Mouse (Mus musculus) layer of hippocampus, adult 8-10 months (tissue): ENCODE measurements around the gene 4930544D05Rik. TPM values are rescaled to one million over a fixed set of nuclear protein-coding genes. Genes with fewer than 3 reads are reported as not detected.
A peak's percentile ranks its signal among the peaks of the same experiment; 100 is the strongest.

Source experiments
- DNase-seq, 2 experiments: peaks; one replicate each; pipeline ENCODE4 v3.0.0; 2022; ENCODE audit warnings: low spot score in 2 of 2
- total RNA-seq, 4 experiments: library from RNA; stranded (reverse); gene quantifications; 2 replicates each; pipeline ENCODE4 v1.2.4; 2022

The 4930544D05Rik gene
- total RNA-seq, 4 experiments from 2014 or later: 0.54 to 1.1 (median 0.87) TPM; not detected in 1

DNA sequence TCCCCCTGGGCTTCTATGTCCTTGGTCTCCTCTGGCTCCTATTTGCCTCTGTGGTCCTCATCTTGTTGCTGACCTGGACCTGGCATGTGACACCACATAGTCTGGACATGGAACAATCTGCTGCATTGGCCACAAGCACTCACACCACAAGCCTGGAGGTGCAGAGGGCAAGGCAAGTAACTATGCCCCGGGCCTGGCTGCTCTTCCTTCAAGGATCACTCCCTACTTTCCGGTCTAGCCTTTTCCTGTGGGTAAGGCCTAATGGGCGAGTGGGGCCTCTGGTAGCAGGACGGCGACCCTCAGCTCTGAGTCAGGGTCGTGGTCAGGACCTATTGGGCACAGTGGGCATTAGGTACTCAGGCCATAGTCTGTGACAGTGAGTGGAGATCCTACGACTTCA is 25.6 kb downstream of the 4930544D05Rik start:
- DNase-seq: peak in 1 of 2 experiments; percentile 1

- DNase-seq: no peak
These were observed 27.4 kb downstream of the 4930544D05Rik start for GRCm38 (mm10) chr11:70643051-70643450.

- DNase-seq: peak in 1 of 2 experiments; percentile 23
These were observed 29.0 kb downstream of the 4930544D05Rik start for GRCm38 (mm10) chr11:70644564-70645103.

GRCm38 (mm10) chr11:70645461-70646258 is 30.0 kb downstream of the 4930544D05Rik start:
- peak in 1 of 2 experiments; percentile 22 for DNase-seq

DNA sequence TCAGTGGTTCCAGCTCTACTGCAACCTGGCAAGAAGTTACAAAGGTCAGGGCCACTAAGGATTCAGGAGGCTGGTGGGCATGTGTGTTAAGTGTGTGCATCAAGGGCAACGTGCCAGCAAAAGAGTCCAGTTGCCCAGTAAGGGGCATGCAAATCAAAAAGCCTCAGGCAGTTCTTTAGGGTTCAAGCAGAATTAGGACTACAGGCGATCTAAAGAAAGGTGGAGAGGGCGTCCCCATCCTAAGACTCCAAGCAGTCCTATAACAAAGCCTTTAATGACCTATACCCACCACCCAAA is 30.6 kb downstream of the 4930544D05Rik start:
- DNase-seq: no peak

- peak; percentile 96 for DNase-seq
These were observed 31.3 kb downstream of the 4930544D05Rik start, which contains the start of the genes Rnf167 and Slc25a11 for GRCm38 (mm10) chr11:70646691-70647650. Rnf167 (plus strand) TSS chr11:70647235. Slc25a11 (minus strand) TSS chr11:70647479.

DNA sequence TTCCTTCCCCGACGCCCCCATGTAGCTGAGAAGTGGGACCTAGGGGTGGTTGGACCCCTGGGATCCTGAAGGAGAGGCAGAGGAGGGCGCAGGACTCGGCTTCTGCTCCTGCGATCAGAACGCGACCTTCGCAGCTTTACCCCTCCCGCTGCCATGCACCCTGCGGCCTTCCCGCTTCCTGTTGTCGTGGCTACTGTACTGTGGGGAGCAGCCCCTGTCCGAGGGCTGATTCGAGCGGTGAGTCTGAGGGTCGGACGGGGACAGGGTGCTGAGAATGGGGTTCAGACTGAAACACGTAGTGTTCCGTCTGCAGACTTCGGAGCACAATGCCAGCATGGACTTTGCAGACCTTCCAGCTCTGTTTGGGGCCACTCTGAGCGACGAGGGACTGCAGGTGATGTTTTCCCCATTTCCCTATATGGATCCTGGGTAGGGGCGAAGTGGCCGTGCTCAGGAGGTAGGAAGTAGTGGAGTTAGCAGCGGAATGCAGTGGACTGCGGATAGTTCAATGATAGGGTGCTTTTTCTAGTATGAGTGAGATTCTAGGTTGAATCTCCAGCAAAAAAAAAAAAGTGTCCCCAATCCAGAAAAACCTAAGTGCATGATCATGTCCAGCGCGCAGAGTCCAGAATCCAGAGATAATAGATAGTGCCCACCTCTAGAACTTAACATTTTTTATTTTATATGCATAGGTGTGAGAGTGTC is 32.2 kb downstream of the 4930544D05Rik start:
- DNase-seq: peak; percentile 11 to 20

GRCm38 (mm10) chr11:70648512-70648911 is 32.9 kb downstream of the 4930544D05Rik start:
- DNase-seq: no peak

DNA sequence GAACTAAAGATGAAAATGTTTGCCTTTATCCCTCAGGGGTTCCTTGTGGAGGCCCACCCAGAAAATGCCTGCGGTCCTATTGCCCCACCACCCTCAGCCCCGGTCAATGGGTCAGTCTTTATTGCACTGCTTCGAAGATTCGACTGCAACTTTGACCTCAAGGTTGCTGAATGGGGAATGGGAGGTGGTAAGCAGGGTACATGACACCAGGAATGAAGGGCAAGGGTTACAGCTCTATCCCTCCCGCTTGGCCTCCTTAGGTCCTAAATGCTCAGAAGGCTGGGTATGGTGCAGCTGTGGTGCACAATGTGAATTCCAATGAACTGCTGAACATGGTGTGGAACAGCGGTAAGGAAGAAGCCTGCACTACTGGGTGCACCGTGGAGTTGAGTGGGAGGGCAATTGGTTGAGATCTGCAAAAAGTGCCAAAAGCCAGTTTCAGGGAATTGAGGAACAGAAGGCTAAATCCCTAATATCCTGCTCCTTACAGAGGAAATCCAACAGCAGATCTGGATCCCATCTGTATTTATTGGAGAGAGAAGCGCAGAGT is 33.6 kb downstream of the 4930544D05Rik start:
- DNase-seq: peak; percentile 2 to 11

DNA sequence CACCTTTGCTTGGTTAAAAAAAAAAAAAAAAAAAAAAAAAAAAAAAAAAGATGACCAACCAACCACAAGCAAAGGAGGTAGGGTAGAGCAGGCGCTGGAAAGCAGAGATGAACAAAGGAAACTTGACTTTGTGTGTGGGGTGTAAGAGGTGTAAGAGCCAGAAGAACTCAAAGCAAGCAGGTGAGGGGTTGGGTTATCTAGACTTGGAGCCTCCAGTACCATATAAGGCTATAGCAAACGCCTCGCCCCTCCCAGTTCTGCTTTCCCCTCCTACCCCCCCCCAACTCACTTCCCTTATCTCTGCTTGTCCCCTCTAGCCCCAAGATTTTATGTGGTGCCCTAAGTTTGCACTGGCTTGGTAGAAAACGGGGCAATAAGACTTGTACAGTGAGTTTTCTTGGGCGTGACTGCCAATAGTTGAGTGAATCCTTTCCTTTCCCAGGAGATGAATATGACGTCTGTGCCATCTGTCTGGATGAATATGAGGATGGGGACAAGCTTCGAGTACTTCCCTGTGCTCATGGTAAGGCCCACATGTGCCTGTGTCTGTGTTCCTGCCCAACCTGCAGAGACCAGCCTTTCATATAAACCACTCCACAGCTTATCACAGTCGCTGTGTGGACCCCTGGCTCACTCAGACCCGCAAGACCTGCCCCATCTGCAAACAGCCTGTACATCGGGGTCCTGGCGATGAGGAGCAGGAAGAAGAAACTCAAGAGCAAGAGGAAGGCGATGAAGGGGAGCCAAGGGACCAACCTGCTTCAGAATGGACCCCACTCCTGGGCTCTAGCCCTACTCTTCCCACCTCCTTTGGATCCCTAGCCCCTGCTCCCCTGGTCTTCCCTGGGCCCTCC is 34.9 kb downstream of the 4930544D05Rik start:
- DNase-seq: peak; percentile 7 to 16

DNA sequence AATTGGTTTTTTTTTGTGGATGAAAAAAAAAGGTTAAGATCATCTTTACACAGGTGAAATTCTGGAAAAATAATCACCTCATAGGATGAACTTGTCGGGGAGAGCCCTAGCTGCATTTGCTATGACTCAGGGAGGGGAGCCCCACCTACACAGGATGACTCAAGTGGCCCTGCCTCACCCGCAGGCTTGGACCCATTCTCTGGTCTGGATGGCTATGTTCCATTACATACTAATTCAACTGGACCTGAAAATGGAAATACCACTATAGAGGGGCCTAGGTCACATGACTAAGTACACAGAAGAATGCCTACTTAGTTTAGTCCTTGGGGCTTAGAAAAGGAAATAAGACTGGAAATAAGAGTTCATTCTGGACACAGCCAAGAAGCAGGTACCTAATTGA is 35.7 kb downstream of the 4930544D05Rik start:
- peak in 1 of 2 experiments; percentile 2 for DNase-seq

GRCm38 (mm10) chr11:70652029-70652883 is 36.6 kb downstream of the 4930544D05Rik start:
- peak in 1 of 2 experiments; percentile 2 for DNase-seq

- peak in 1 of 2 experiments; percentile 1 for DNase-seq
These were observed 37.3 kb downstream of the 4930544D05Rik start for GRCm38 (mm10) chr11:70652884-70653344.

- DNase-seq: peak; percentile 3 to 7
These were observed 37.9 kb downstream of the 4930544D05Rik start for GRCm38 (mm10) chr11:70653345-70654197.

DNA sequence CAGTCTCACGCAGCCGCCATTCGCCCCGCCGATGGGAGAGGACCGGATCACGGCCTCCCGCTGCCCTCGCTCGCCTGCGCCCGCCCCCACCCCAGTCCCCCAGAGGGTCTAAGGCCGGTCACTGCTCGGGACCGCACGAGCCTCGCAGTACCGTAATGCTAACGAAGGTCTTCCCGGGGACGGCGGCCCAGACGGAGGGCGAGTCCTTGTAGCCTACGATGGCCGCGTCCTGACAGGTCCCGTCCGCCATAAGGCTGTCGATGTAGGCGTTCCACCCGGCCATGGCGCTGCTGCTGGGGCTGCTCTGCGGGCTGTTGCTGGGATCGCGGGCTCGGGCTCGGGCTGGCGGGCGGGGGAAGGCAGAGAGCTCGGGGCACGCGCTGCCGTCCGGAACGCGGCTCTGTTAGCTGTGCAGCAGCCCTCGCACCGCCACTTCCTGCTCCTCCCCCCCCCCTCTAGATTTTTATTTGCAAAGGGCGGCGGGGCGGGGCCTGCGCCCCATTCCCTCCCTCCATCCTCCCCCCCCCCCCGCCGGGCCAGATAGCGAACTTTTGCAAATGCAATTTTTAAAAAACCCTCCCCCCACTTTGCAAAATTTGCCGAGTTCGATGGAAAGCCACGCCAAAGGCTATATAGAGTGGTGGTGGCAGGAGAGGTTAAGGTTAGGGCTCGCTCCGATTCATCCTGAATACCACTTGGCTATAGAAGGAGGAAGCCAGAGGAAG is 38.7 kb downstream of the 4930544D05Rik start, which contains the start of gene Pfn1:
Pfn1 (minus strand) TSS at position 447 of the 725 bp plus-strand sequence.
- DNase-seq: peak; percentile 33 to 65

DNA sequence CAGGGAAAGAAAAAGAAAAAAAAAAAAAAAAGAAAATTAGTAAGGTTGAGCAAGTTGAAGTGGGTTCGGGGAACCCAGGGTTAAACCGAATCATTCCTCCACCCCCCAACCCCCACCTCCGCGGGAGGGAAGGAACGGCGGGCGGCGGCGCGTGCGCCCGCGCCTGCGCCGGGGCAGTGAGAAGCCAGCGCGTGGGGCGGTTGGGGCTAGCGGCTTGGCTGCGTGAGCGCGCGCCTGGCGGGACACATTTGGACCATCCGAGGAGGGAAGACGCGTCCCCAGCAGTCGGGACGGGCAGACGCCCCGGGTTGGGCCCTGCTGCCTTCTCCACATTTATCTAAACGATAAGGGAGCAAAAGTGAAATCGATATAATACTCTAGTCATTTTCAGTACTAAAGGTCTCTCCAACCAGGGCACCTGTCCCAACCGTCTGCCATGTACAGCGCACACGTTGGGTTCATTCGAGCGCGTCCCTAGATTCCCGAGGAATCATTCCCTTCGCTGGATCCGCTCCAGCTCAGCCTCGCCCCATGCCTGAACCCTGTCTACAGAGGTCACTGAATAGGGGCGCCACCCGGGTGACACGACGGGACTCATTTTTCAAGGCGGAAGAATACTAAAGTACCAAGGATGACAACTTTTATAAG is 39.4 kb downstream of the 4930544D05Rik start:
- peak in 1 of 2 experiments; percentile 57 for DNase-seq
